Mouse (Mus musculus): ENCODE results near the gene Ptprg. TPM values are rescaled to one million over a fixed set of nuclear protein-coding genes. Genes with fewer than 3 reads are reported as not detected.

Ptprg gene
- polyA plus RNA-seq, 1 experiment from 2014 or later = 45.4 TPM

GRCm38 (mm10) chr14:11698880-11699279, 145.5 kb downstream of the Ptprg start:
- no peak for ATAC-seq
- WGBS = 90% methylated on average over 4 of the region's 4 CpGs
- H3K9ac ChIP-seq (replicated peaks) = no peak overlapping the region

GRCm38 (mm10) chr14:11699654-11700053, 146.3 kb downstream of the Ptprg start:
- 87% methylated on average over 2 of the region's 2 CpGs for WGBS
- Histone ChIP-seq H3K9ac (replicated peaks) (no peak overlapping the region), H3K9me3 (no peaks in the 10 kb centered on the region), H3K4me2 (replicated peaks) (no peak overlapping the region), H3K4me1 (replicated peaks) (peaks cover 17% of the 10 kb centered on the region), H3K4me3 (replicated peaks) (no peak overlapping the region), H3K36me3 (no peaks in the 10 kb centered on the region), H3K27me3 (no peaks in the 10 kb centered on the region), H3K27ac (no peak overlapping the region)
- no peak for ATAC-seq

More at GRCm38 (mm10) chr14:11698880-11699279, 145.5 kb downstream of the Ptprg start:
- no peak overlapping the region for H3K4me2 ChIP-seq (replicated peaks)
- H3K27ac ChIP-seq = no peak overlapping the region
- H3K27me3 ChIP-seq = no peaks in the 10 kb centered on the region
- H3K4me1 ChIP-seq (replicated peaks) = peaks cover 16% of the 10 kb centered on the region
- H3K36me3 ChIP-seq = no peaks in the 10 kb centered on the region
- H3K9me3 ChIP-seq = no peaks in the 10 kb centered on the region
- H3K4me3 ChIP-seq (replicated peaks) = no peak overlapping the region

- H3K9ac ChIP-seq (replicated peaks) = no peak overlapping the region
- no peak overlapping the region for H3K27ac ChIP-seq
- H3K4me3 ChIP-seq (replicated peaks) = no peak overlapping the region
- no peak for ATAC-seq
- no peaks in the 10 kb centered on the region for H3K9me3 ChIP-seq
- no peaks in the 10 kb centered on the region for H3K36me3 ChIP-seq
- H3K27me3 ChIP-seq = no peaks in the 10 kb centered on the region
- WGBS = 90% methylated on average over 9 of the region's 9 CpGs
- H3K4me2 ChIP-seq (replicated peaks) = no peak overlapping the region
- H3K4me1 ChIP-seq (replicated peaks) = peaks cover 17% of the 10 kb centered on the region
Measured at GRCm38 (mm10) chr14:11701516-11702249, 148.4 kb downstream of the Ptprg start.

GRCm38 (mm10) chr14:11702770-11703477, 149.6 kb downstream of the Ptprg start:
- H3K9ac ChIP-seq (replicated peaks) = no peak overlapping the region
- H3K27me3 ChIP-seq = no peaks in the 10 kb centered on the region
- H3K9me3 ChIP-seq = no peaks in the 10 kb centered on the region
- 72% methylated on average over 11 of the region's 11 CpGs for WGBS
- H3K4me1 ChIP-seq (replicated peaks) = peaks cover 17% of the 10 kb centered on the region
- no peak overlapping the region for H3K4me3 ChIP-seq (replicated peaks)
- no peak overlapping the region for H3K4me2 ChIP-seq (replicated peaks)
- no peak; the same call in 1 of the 2 replicates for ATAC-seq
- no peaks in the 10 kb centered on the region for H3K36me3 ChIP-seq
- H3K27ac ChIP-seq = no peak overlapping the region

GRCm38 (mm10) chr14:11704871-11705270, 151.5 kb downstream of the Ptprg start:
- H3K27me3 ChIP-seq = no peaks in the 10 kb centered on the region
- no peak overlapping the region for H3K9ac ChIP-seq (replicated peaks)
- H3K4me1 ChIP-seq (replicated peaks) = peaks cover 25% of the 10 kb centered on the region
- H3K27ac ChIP-seq = no peak overlapping the region
- 17% methylated on average over 2 of the region's 2 CpGs for WGBS
- no peak overlapping the region for H3K4me3 ChIP-seq (replicated peaks)
- ATAC-seq = no peak
- no peaks in the 10 kb centered on the region for H3K36me3 ChIP-seq
- no peak overlapping the region for H3K4me2 ChIP-seq (replicated peaks)
- no peaks in the 10 kb centered on the region for H3K9me3 ChIP-seq

- Histone ChIP-seq H3K4me2 (replicated peaks) (no peak overlapping the region), H3K4me3 (replicated peaks) (no peak overlapping the region), H3K9ac (replicated peaks) (no peak overlapping the region), H3K27ac (no peak overlapping the region), H3K9me3 (no peaks in the 10 kb centered on the region), H3K4me1 (replicated peaks) (peaks cover 22% of the 10 kb centered on the region), H3K27me3 (no peaks in the 10 kb centered on the region), H3K36me3 (no peaks in the 10 kb centered on the region)
- no peak for ATAC-seq
- WGBS = 67% methylated on average over 2 of the region's 2 CpGs
Measured at GRCm38 (mm10) chr14:11709352-11709751, 156.0 kb downstream of the Ptprg start.

- 32% methylated on average over 8 of the region's 8 CpGs for WGBS
- Histone ChIP-seq H3K9ac (replicated peaks) (no peak overlapping the region), H3K27ac (no peak overlapping the region), H3K4me3 (replicated peaks) (no peak overlapping the region), H3K4me1 (replicated peaks) (peaks cover 20% of the 10 kb centered on the region), H3K9me3 (no peaks in the 10 kb centered on the region), H3K36me3 (no peaks in the 10 kb centered on the region), H3K27me3 (no peaks in the 10 kb centered on the region), H3K4me2 (replicated peaks) (no peak overlapping the region)
- ATAC-seq = no peak
Measured at GRCm38 (mm10) chr14:11709798-11710197, 156.5 kb downstream of the Ptprg start.

- Histone ChIP-seq H3K36me3 (no peaks in the 10 kb centered on the region), H3K9me3 (no peaks in the 10 kb centered on the region), H3K9ac (replicated peaks) (no peak overlapping the region), H3K4me1 (replicated peaks) (peaks cover 14% of the 10 kb centered on the region; the same call in 1 of the 2 replicates), H3K27me3 (no peaks in the 10 kb centered on the region), H3K4me2 (replicated peaks) (no peak overlapping the region), H3K4me3 (replicated peaks) (no peak overlapping the region), H3K27ac (no peak overlapping the region)
- ATAC-seq = peak; percentile 15; the same call in 1 of the 2 replicates
- 95% methylated on average over 9 of the region's 9 CpGs for WGBS
Measured at GRCm38 (mm10) chr14:11710410-11711122, 157.2 kb downstream of the Ptprg start.

- H3K9me3 ChIP-seq = no peaks in the 10 kb centered on the region
- no peak overlapping the region for H3K27ac ChIP-seq
- H3K9ac ChIP-seq (replicated peaks) = no peak overlapping the region
- H3K4me2 ChIP-seq (replicated peaks) = no peak overlapping the region
- H3K36me3 ChIP-seq = no peaks in the 10 kb centered on the region
- ATAC-seq = no peak
- WGBS = 94% methylated on average over 6 of the region's 6 CpGs
- H3K4me3 ChIP-seq (replicated peaks) = no peak overlapping the region
- peaks cover 25% of the 10 kb centered on the region for H3K4me1 ChIP-seq (replicated peaks)
- no peaks in the 10 kb centered on the region for H3K27me3 ChIP-seq
Measured at GRCm38 (mm10) chr14:11712146-11712545, 158.8 kb downstream of the Ptprg start.

- no peaks in the 10 kb centered on the region for H3K27me3 ChIP-seq
- peaks cover 43% of the 10 kb centered on the region for H3K4me1 ChIP-seq (replicated peaks)
- no peaks in the 10 kb centered on the region for H3K9me3 ChIP-seq
- H3K4me3 ChIP-seq (replicated peaks) = no peak overlapping the region
- 14% methylated on average over 3 of the region's 3 CpGs for whole genome bisulfite sequencing
- H3K4me2 ChIP-seq (replicated peaks) = no peak overlapping the region
- ATAC-seq = 0 out of 2 replicates have a peak, but pooled peaks have one; percentile 22
- no peaks in the 10 kb centered on the region for H3K36me3 ChIP-seq
- no peak overlapping the region for H3K27ac ChIP-seq
- no peak overlapping the region for H3K9ac ChIP-seq (replicated peaks)
Measured at GRCm38 (mm10) chr14:11716230-11716629, 162.9 kb downstream of the Ptprg start.

GRCm38 (mm10) chr14:11718201-11718600, 164.9 kb downstream of the Ptprg start:
- no peaks in the 10 kb centered on the region for H3K36me3 ChIP-seq
- no peak overlapping the region for H3K9ac ChIP-seq (replicated peaks)
- 83% methylated on average over 4 of the region's 4 CpGs for WGBS
- H3K27me3 ChIP-seq = no peaks in the 10 kb centered on the region
- H3K4me3 ChIP-seq (replicated peaks) = no peak overlapping the region
- no peak for ATAC-seq
- H3K4me1 ChIP-seq (replicated peaks) = peaks cover 48% of the 10 kb centered on the region
- H3K27ac ChIP-seq = no peak overlapping the region
- no peaks in the 10 kb centered on the region for H3K9me3 ChIP-seq
- no peak overlapping the region for H3K4me2 ChIP-seq (replicated peaks)

- Histone ChIP-seq H3K9ac (replicated peaks) (no peak overlapping the region), H3K4me1 (replicated peaks) (peaks cover 44% of the 10 kb centered on the region), H3K27me3 (no peaks in the 10 kb centered on the region), H3K36me3 (no peaks in the 10 kb centered on the region), H3K4me3 (replicated peaks) (no peak overlapping the region), H3K27ac (no peak overlapping the region), H3K9me3 (no peaks in the 10 kb centered on the region; the same call in 1 of the 2 replicates), H3K4me2 (replicated peaks) (no peak overlapping the region)
- ATAC-seq = no peak
- whole genome bisulfite sequencing = 13% methylated on average over 7 of the region's 7 CpGs
Measured at GRCm38 (mm10) chr14:11719259-11719658, 165.9 kb downstream of the Ptprg start.
